Mouse (Mus musculus) MEL (cell line): ENCODE measurements around the gene Exoc3.
A peak's percentile ranks its signal among the peaks of the same experiment; 100 is the strongest.

Source experiments
- BHLHE40 ChIP-seq: IDR thresholded peaks from 2 replicates; pipeline ENCODE4 v1.6.1; 2012; ENCODE audit warnings: low read depth, mild to moderate bottlenecking, inconsistent platforms, low read length, improper control_type of control experiment, borderline replicate concordance
- CTCF ChIP-seq, 3 experiments: IDR thresholded peaks in 2 of 3; conservative IDR thresholded peaks in 1 of 3; 2 replicates each; pipeline ENCODE4 v1.5.1; 2011 to 2012; ENCODE audit warnings: low read length in 3 of 3, low read depth in 2 of 3, mild to moderate bottlenecking in 2 of 3, improper control_type of control experiment in 1 of 3, inconsistent platforms in 1 of 3, mixed read lengths in 1 of 3, moderate library complexity in 1 of 3; ENCODE audit not compliant: control insufficient read depth in 1 of 3, insufficient read depth in 1 of 3, poor library complexity in 1 of 3, severe bottlenecking in 1 of 3
- ELF1 ChIP-seq: IDR thresholded peaks from 2 replicates; pipeline ENCODE4 v1.6.1; 2014; ENCODE audit warnings: low read depth, mild to moderate bottlenecking, inconsistent platforms, low read length, improper control_type of control experiment, moderate library complexity
- EP300 ChIP-seq, 2 experiments: IDR thresholded peaks; 2 replicates each; pipeline ENCODE4 v1.6.1; 2011; ENCODE audit warnings: improper control_type of control experiment in 2 of 2, low read length in 2 of 2, low read depth in 1 of 2, mild to moderate bottlenecking in 1 of 2
- GATA1 ChIP-seq: IDR thresholded peaks from 2 replicates; pipeline ENCODE4 v1.6.1; 2011; ENCODE audit warnings: low read depth, low read length, improper control_type of control experiment
- KAT2A ChIP-seq: conservative IDR thresholded peaks from 2 replicates; pipeline ENCODE4 v1.6.1; 2012; ENCODE audit warnings: low read depth, low read length, improper control_type of control experiment, inconsistent platforms
- POLR2A ChIP-seq, 2 experiments: IDR thresholded peaks; 2 replicates each; pipeline ENCODE4 v1.6.1; 2011 to 2012; ENCODE audit warnings: low read length in 2 of 2, mild to moderate bottlenecking in 2 of 2, control low read depth in 1 of 2, improper control_type of control experiment in 1 of 2, low read depth in 1 of 2, moderate library complexity in 1 of 2; ENCODE audit not compliant: control insufficient read depth in 1 of 2, insufficient read depth in 1 of 2, poor library complexity in 1 of 2
- POLR2AphosphoS5 ChIP-seq: IDR thresholded peaks from 2 replicates; pipeline ENCODE4 v1.6.1; 2012; ENCODE audit warnings: low read depth, borderline replicate concordance, mild to moderate bottlenecking, inconsistent platforms, low read length, moderate library complexity, mixed read lengths
- TCF12 ChIP-seq: IDR thresholded peaks from 2 replicates; pipeline ENCODE4 v1.6.1; 2014; ENCODE audit warnings: low read depth, mild to moderate bottlenecking, inconsistent platforms, low read length, improper control_type of control experiment, moderate library complexity
- USF1 ChIP-seq: IDR thresholded peaks from 2 replicates; pipeline ENCODE4 v1.6.1; 2014; ENCODE audit warnings: low read depth, mild to moderate bottlenecking, inconsistent platforms, low read length, improper control_type of control experiment, moderate library complexity
- ZC3H11A ChIP-seq: IDR thresholded peaks from 2 replicates; pipeline ENCODE4 v1.6.1; 2012; ENCODE audit warnings: low read depth, mild to moderate bottlenecking, inconsistent platforms, low read length, improper control_type of control experiment
- ZNF384 ChIP-seq: IDR thresholded peaks from 2 replicates; pipeline ENCODE4 v1.6.1; 2012; ENCODE audit warnings: low read depth, mild to moderate bottlenecking, inconsistent platforms, low read length, improper control_type of control experiment

DNA sequence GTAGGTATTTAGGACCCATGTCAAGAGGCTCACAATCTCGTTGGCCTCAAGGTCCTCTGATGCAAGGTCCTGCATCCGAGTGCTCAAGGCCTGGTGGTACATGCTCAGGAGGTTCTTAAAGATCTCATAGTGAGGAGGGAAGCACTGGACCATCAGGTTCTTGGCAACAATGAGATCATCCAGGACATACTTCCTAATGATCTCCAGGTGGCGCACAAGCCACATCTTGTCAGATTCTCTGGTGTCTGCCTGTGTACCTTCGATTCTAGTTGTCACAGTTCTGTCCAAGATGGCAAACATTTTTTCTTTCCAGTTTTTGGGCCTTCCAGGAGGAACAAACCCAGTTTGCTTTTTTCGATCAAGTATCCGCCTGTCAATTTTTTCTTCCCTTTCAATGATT is 15.9 kb downstream of the Exoc3 start:
- TF ChIP-seq ZNF384 (no peak), ZC3H11A (no peak), BHLHE40 (no peak), CTCF (IDR thresholded peaks at IDR 0.05 in 2 of 3, conservative IDR thresholded peaks at IDR 0.05 in 1 of 3; ENCODE audit: control insufficient read depth in 1 of 3, insufficient read depth in 1 of 3, low read depth in 2 of 3, low read length in 3 of 3, poor library complexity in 1 of 3, severe bottlenecking in 1 of 3) (peak in 1 of 3 experiments; percentile 36; a peak in 2 of 6 replicates), GATA1 (no peak), TCF12 (no peak), POLR2A (IDR thresholded peaks at IDR 0.05; ENCODE audit: control insufficient read depth in 1 of 2, insufficient read depth in 1 of 2, low read depth in 1 of 2, low read length in 2 of 2, poor library complexity in 1 of 2) (no peak), KAT2A (no peak), ELF1 (no peak), POLR2AphosphoS5 (no peak), USF1 (no peak), EP300 (IDR thresholded peaks at IDR 0.05; ENCODE audit: low read depth in 1 of 2, low read length in 2 of 2) (no peak)
